Mouse (Mus musculus): Measurements from ENCODE around the gene Stmn1.

DNA sequence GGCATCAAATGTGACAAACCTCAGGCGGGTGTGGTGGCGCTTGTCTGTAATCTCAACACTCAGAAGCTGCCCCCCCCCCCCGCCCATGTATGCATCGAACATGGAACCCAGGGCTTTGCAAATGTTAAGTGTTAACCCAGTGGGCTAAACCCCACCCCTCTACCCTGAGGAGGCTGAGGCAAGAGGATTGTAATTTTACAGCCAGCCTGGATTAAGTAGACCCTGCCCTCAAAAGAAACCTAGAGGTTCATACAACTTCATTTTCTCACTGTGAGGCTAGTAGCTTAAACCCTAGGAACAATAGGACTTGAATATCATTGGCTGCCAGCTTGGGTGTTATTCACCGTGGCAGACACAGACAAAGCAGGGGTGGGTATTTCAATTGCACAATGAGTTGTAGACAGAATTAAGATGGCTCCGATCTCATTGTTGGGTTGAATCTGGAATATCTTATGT lies 1.2 kb downstream of the Stmn1 start:
- TF ChIP-seq POLR2A (IDR thresholded peaks at IDR 0.05; ENCODE audit: borderline replicate concordance, extremely low read depth, insufficient read depth, insufficient read length, poor library complexity, severe bottlenecking) (no peak), CTCF (IDR thresholded peaks at IDR 0.05; ENCODE audit: borderline replicate concordance, extremely low read depth, insufficient read depth, insufficient read length) (no peak)

Data from brain, embryonic 14.5 days (tissue).